Mouse (Mus musculus): ENCODE results near the gene 4930469K13Rik. TPM values are rescaled to one million over a fixed set of nuclear protein-coding genes. Genes with fewer than 3 reads are reported as not detected.

Gene 4930469K13Rik
- total and polyA plus RNA-seq, 2 experiments from 2014 or later = 0.66 TPM; not detected in 1

- 88% methylated on average over 14 of the region's 14 CpGs for WGBS
- TF ChIP-seq CTCF (IDR thresholded peaks at IDR 0.05) = no peak
- Histone ChIP-seq H3K4me2 (ENCODE audit: low read depth, low read length, poor library complexity, severe bottlenecking) (no peak overlapping the region), H3K27me3 (ENCODE audit: insufficient read depth, low read length) (no peaks in the 10 kb centered on the region), H3K4me3 (ENCODE audit: low read depth, low read length) (no peak overlapping the region), H3K4me1 (ENCODE audit: insufficient read depth, low read length) (no peaks in the 10 kb centered on the region), H3K36me3 (ENCODE audit: insufficient read depth, low read length) (no peaks in the 10 kb centered on the region), H3K27ac (ENCODE audit: low read depth, low read length) (no peak overlapping the region), H3K9me3 (ENCODE audit: low read length) (no peaks in the 10 kb centered on the region), H3K9ac (replicated peaks; ENCODE audit: low read length, poor library complexity, severe bottlenecking) (no peak overlapping the region)
- peak; percentile 55 for DNase-seq (ENCODE audit: low spot score)
- no peak for ATAC-seq (ENCODE audit: low FRiP score)
Observed at GRCm38 (mm10) chr11:33974341-33975040, 123.9 kb downstream of the 4930469K13Rik start.

GRCm38 (mm10) chr11:33972114-33972513, 126.2 kb downstream of the 4930469K13Rik start:
- no peak for TF ChIP-seq CTCF (IDR thresholded peaks at IDR 0.05)
- no peaks in the 10 kb centered on the region for H3K36me3 ChIP-seq (ENCODE audit: insufficient read depth, low read length)
- no peak overlapping the region for H3K4me2 ChIP-seq (ENCODE audit: low read depth, low read length, poor library complexity, severe bottlenecking)
- no peak overlapping the region for H3K4me3 ChIP-seq (ENCODE audit: low read depth, low read length)
- ATAC-seq (ENCODE audit: low FRiP score) (no peak), DNase-seq (ENCODE audit: low spot score) (no peak)
- H3K9me3 ChIP-seq (ENCODE audit: low read length) = no peaks in the 10 kb centered on the region
- H3K27me3 ChIP-seq (ENCODE audit: insufficient read depth, low read length) = no peaks in the 10 kb centered on the region
- H3K4me1 ChIP-seq (ENCODE audit: insufficient read depth, low read length) = no peaks in the 10 kb centered on the region
- no peak overlapping the region for H3K27ac ChIP-seq (ENCODE audit: low read depth, low read length)
- no peak overlapping the region for H3K9ac ChIP-seq (replicated peaks; ENCODE audit: low read length, poor library complexity, severe bottlenecking)
- 90% methylated on average over 7 of the region's 7 CpGs for whole genome bisulfite sequencing

DNA sequence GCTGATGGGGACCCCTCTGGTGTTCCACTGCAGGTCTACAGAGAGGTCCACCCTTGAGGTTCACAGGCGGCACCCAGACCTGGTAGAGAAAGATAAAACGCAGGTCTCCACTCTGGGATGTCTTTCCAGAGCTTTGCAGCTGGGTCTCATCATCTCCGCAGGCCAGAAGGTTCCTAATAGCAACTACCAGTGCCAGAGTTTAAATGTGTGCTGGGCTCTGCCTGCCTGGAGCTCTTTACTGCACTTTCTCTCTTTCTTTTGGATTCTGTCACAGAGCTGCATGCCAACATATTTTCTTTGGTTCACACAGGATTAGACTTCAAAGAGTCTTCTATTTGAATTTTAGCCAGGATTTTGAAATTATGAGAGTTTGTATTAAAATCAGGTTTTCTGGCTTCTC, 129.2 kb downstream of the 4930469K13Rik start:
- no peak for TF ChIP-seq CTCF (IDR thresholded peaks at IDR 0.05)
- no peaks in the 10 kb centered on the region for H3K27me3 ChIP-seq (ENCODE audit: insufficient read depth, low read length)
- 77% methylated on average over 3 of the region's 3 CpGs for WGBS
- no peak overlapping the region for H3K4me3 ChIP-seq (ENCODE audit: low read depth, low read length)
- H3K36me3 ChIP-seq (ENCODE audit: insufficient read depth, low read length) = no peaks in the 10 kb centered on the region
- DNase-seq (ENCODE audit: low spot score) = no peak
- no peak overlapping the region for H3K9ac ChIP-seq (replicated peaks; ENCODE audit: low read length, poor library complexity, severe bottlenecking)
- H3K9me3 ChIP-seq (ENCODE audit: low read length) = no peaks in the 10 kb centered on the region
- ATAC-seq (ENCODE audit: low FRiP score) = no peak
- H3K27ac ChIP-seq (ENCODE audit: low read depth, low read length) = no peak overlapping the region
- no peaks in the 10 kb centered on the region for H3K4me1 ChIP-seq (ENCODE audit: insufficient read depth, low read length)
- H3K4me2 ChIP-seq (ENCODE audit: low read depth, low read length, poor library complexity, severe bottlenecking) = no peak overlapping the region

- Histone ChIP-seq H3K36me3 (ENCODE audit: insufficient read depth, low read length) (no peaks in the 10 kb centered on the region), H3K9ac (replicated peaks; ENCODE audit: low read length, poor library complexity, severe bottlenecking) (no peak overlapping the region), H3K27ac (ENCODE audit: low read depth, low read length) (no peak overlapping the region), H3K9me3 (ENCODE audit: low read length) (no peaks in the 10 kb centered on the region), H3K4me2 (ENCODE audit: low read depth, low read length, poor library complexity, severe bottlenecking) (no peak overlapping the region), H3K4me1 (ENCODE audit: insufficient read depth, low read length) (no peaks in the 10 kb centered on the region), H3K27me3 (ENCODE audit: insufficient read depth, low read length) (no peaks in the 10 kb centered on the region), H3K4me3 (ENCODE audit: low read depth, low read length) (no peak overlapping the region)
- DNase-seq (ENCODE audit: low spot score) (no peak), ATAC-seq (ENCODE audit: low FRiP score) (no peak)
- no peak for TF ChIP-seq CTCF (IDR thresholded peaks at IDR 0.05)
- 87% methylated on average over 4 of the region's 4 CpGs for WGBS
Observed at GRCm38 (mm10) chr11:33967708-33968107, 130.6 kb downstream of the 4930469K13Rik start.

GRCm38 (mm10) chr11:33965380-33965779, 133.0 kb downstream of the 4930469K13Rik start:
- DNase-seq (ENCODE audit: low spot score) (no peak), ATAC-seq (ENCODE audit: low FRiP score) (no peak)
- Histone ChIP-seq H3K4me3 (ENCODE audit: low read depth, low read length) (no peak overlapping the region), H3K9ac (replicated peaks; ENCODE audit: low read length, poor library complexity, severe bottlenecking) (no peak overlapping the region), H3K27ac (ENCODE audit: low read depth, low read length) (no peak overlapping the region), H3K4me1 (ENCODE audit: insufficient read depth, low read length) (no peaks in the 10 kb centered on the region), H3K4me2 (ENCODE audit: low read depth, low read length, poor library complexity, severe bottlenecking) (no peak overlapping the region), H3K9me3 (ENCODE audit: low read length) (no peaks in the 10 kb centered on the region), H3K27me3 (ENCODE audit: insufficient read depth, low read length) (no peaks in the 10 kb centered on the region), H3K36me3 (ENCODE audit: insufficient read depth, low read length) (no peaks in the 10 kb centered on the region)
- 60% methylated on average over 2 of the region's 2 CpGs for WGBS
- no peak for TF ChIP-seq CTCF (IDR thresholded peaks at IDR 0.05)

- H3K9ac ChIP-seq (replicated peaks; ENCODE audit: low read length, poor library complexity, severe bottlenecking) = no peak within 1 kb of the TSS
- no peak within 1 kb of the TSS for H3K4me2 ChIP-seq (ENCODE audit: low read depth, low read length, poor library complexity, severe bottlenecking)
- no peak for TF ChIP-seq CTCF (IDR thresholded peaks at IDR 0.05)
- DNase-seq (ENCODE audit: low spot score) = no peak
- no peaks in the 10 kb centered on the region for H3K4me1 ChIP-seq (ENCODE audit: insufficient read depth, low read length)
- H3K27ac ChIP-seq (ENCODE audit: low read depth, low read length) = no peak within 1 kb of the TSS
- H3K9me3 ChIP-seq (ENCODE audit: low read length) = no peaks in the 10 kb centered on the region
- ATAC-seq (ENCODE audit: low FRiP score) = no peak
- WGBS = 51% methylated on average over 6 of the region's 6 CpGs
- H3K4me3 ChIP-seq (ENCODE audit: low read depth, low read length) = no peak within 1 kb of the TSS
- no peaks in the 10 kb centered on the region for H3K36me3 ChIP-seq (ENCODE audit: insufficient read depth, low read length)
- H3K27me3 ChIP-seq (ENCODE audit: insufficient read depth, low read length) = no peaks in the 10 kb centered on the region
Observed at GRCm38 (mm10) chr11:33962688-33963407, 135.5 kb downstream of the 4930469K13Rik start, which contains the start of gene Kcnmb1. Kcnmb1 (plus strand) TSS chr11:33963013.
